Mouse (Mus musculus): ENCODE results near the gene Prr30. TPM values are rescaled to one million over a fixed set of nuclear protein-coding genes. Genes with fewer than 3 reads are reported as not detected.
A peak's percentile ranks its signal among the peaks of the same experiment; 100 is the strongest.
"Not testable (repeated sequence)": the region's sequence is repeated elsewhere in the genome, so short reads cannot be mapped to it uniquely, and the experiment has no call there.

The Prr30 gene
- not detected in 2 replicates for polyA plus RNA-seq (2014; fragmentation: Nextera tagmentation; extraction: Ambion mirVana)

DNA sequence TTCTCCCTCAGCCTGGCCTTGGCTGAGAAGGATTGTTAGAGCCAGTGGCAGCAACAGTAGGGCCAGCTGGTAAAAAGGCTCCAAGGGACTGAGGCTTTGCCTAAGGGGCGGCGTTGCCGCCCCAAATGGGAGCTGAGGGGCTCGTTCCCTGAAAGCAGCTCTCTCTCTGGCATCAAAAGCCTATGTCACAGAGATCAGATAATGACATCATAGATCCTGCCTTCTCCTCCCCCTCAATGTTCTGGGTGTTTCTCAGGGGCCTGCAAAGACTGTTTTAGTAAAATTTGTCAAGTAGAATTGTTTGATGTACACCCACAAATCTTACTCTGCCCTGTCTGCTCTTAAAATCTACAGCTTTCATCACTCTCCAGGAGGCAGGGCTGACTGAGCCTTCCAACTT, at the start of gene Prr30:
Gene Prr30 (minus strand): TSS at position 101 of the 400 bp plus-strand sequence.
- Histone ChIP-seq H3K27me3 (replicated peaks; ENCODE audit: control insufficient read depth, insufficient read depth, low read length) (no peaks in the 10 kb centered on the region), H3K9me3 (replicated peaks; ENCODE audit: control insufficient read depth, low read length) (no peaks in the 10 kb centered on the region), H3K4me1 (ENCODE audit: control insufficient read depth, insufficient read depth, low read length) (no peaks in the 10 kb centered on the region), H3K27ac (ENCODE audit: low read depth, low read length) (no peak within 1 kb of the TSS), H3K4me3 (ENCODE audit: low read depth, low read length) (no peak within 1 kb of the TSS), H3K4me2 (ENCODE audit: low read length) (no peak within 1 kb of the TSS), H3K36me3 (ENCODE audit: control insufficient read depth, insufficient read depth, low read length) (no peaks in the 10 kb centered on the region), H3K9ac (ENCODE audit: low read length) (no peak within 1 kb of the TSS)
- no peak for ATAC-seq
- DNase-seq (ENCODE audit: low spot score): no peak
- 56% methylated on average over 4 of the region's 4 CpGs for WGBS

DNA sequence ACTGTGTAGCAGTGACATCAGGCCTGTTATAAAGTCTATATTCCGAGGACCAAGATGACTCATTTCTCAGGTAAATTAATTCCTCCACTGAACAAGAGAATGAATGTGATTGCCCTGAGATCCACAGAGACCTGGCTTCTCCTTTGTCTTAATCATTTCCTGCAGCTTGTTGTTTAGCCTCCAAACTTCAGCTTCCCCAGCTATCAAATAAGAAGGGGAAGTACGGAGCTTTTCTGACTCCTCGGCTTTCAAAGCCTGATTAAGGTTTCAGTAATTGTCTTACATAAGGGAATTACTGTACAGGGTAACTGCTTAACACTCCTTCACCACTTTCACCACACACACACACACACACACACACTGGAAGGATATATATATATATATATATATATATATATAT, 46.7 kb upstream of the Prr30 start:
- no peak overlapping the region for H3K9ac ChIP-seq (ENCODE audit: low read length)
- H3K36me3 ChIP-seq (ENCODE audit: control insufficient read depth, insufficient read depth, low read length): no peaks in the 10 kb centered on the region
- 88% methylated on average over 3 of the region's 3 CpGs for WGBS
- DNase-seq (ENCODE audit: low spot score) (no peak), ATAC-seq (no peak)
- no peaks in the 10 kb centered on the region for H3K9me3 ChIP-seq (replicated peaks; ENCODE audit: control insufficient read depth, low read length)
- no peaks in the 10 kb centered on the region for H3K4me1 ChIP-seq (ENCODE audit: control insufficient read depth, insufficient read depth, low read length)
- no peaks in the 10 kb centered on the region for H3K27me3 ChIP-seq (replicated peaks; ENCODE audit: control insufficient read depth, insufficient read depth, low read length)
- no peak overlapping the region for H3K4me2 ChIP-seq (ENCODE audit: low read length)
- H3K4me3 ChIP-seq (ENCODE audit: low read depth, low read length): no peak overlapping the region
- H3K27ac ChIP-seq (ENCODE audit: low read depth, low read length): no peak overlapping the region

DNA sequence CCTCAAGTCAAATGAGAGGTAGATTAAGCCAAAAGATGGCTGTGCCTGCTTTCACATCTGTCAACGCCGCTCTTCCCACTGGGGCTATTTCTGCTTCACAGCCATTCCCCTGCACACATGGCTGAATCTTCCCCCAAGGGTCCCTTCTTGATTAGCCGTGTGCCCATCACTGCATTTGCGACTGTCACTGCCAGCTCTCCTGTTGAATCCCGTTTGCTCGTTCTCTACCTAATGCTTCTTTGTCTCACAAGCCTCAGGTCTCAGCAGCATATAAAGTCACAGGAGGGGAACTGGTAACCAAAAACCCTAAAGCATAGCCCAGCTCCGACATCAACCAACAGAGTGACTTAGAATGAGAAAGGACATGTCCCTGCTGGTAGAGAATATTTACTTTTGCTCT, 45.6 kb upstream of the Prr30 start:
- no peak for ATAC-seq
- no peaks in the 10 kb centered on the region for H3K4me1 ChIP-seq (ENCODE audit: control insufficient read depth, insufficient read depth, low read length)
- H3K9me3 ChIP-seq (replicated peaks; ENCODE audit: control insufficient read depth, low read length): no peaks in the 10 kb centered on the region
- no peaks in the 10 kb centered on the region for H3K36me3 ChIP-seq (ENCODE audit: control insufficient read depth, insufficient read depth, low read length)
- H3K27ac ChIP-seq (ENCODE audit: low read depth, low read length): no peak overlapping the region
- H3K4me2 ChIP-seq (ENCODE audit: low read length): no peak overlapping the region
- no peaks in the 10 kb centered on the region for H3K27me3 ChIP-seq (replicated peaks; ENCODE audit: control insufficient read depth, insufficient read depth, low read length)
- H3K9ac ChIP-seq (ENCODE audit: low read length): no peak overlapping the region
- DNase-seq (ENCODE audit: low spot score): no peak
- no peak overlapping the region for H3K4me3 ChIP-seq (ENCODE audit: low read depth, low read length)
- 71% methylated on average over 7 of the region's 7 CpGs for WGBS

DNA sequence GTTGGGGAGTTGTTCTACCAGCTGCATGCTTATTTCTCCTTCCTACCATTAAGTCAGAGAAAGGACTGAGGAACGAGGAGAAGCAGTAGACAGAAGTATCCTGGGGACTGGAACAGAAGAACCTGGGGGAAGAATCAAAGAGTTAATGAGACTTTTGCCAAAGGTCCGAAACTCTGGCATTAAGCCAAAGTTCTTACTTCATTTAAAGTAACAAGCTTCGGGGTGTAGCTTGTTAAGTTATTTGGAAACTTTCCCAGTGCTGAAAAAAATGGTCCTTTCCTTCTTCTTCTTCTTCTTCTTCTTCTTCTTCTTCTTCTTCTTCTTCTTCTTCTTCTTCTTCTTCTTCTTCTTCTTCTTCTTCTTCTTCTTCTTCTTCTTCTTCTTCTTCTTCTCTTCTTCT, 44.3 kb upstream of the Prr30 start:
- not testable (repeated sequence) for H3K4me3 ChIP-seq (ENCODE audit: low read depth, low read length); H3K9me3 ChIP-seq (replicated peaks; ENCODE audit: control insufficient read depth, low read length); DNase-seq (ENCODE audit: low spot score); H3K27ac ChIP-seq (ENCODE audit: low read depth, low read length); ATAC-seq; H3K4me2 ChIP-seq (ENCODE audit: low read length); H3K36me3 ChIP-seq (ENCODE audit: control insufficient read depth, insufficient read depth, low read length); H3K9ac ChIP-seq (ENCODE audit: low read length); H3K27me3 ChIP-seq (replicated peaks; ENCODE audit: control insufficient read depth, insufficient read depth, low read length); H3K4me1 ChIP-seq (ENCODE audit: control insufficient read depth, insufficient read depth, low read length)
- 38% methylated on average over 3 of the region's 3 CpGs for WGBS

DNA sequence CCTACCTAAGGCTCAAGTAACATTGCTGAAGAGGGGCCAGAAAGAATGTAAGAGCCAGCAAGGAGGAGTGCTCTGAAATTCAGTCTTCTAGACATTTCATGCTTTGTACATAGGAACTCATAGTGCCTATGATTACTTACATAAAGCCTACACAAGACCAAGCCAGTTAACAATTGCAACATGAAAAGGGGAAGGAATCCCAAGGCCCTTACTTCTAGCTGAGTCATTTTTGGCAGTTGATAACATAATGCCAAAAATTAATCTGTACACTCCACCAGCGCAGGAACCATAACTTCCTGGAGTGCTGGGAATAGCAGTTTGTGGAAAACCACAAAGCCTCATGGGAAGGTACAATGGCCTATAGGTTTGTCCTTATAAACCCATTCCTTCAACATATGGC, 37.8 kb upstream of the Prr30 start:
- no peaks in the 10 kb centered on the region for H3K9me3 ChIP-seq (replicated peaks; ENCODE audit: control insufficient read depth, low read length)
- WGBS: 94% methylated on average over 1 of the region's 1 CpGs
- H3K36me3 ChIP-seq (ENCODE audit: control insufficient read depth, insufficient read depth, low read length): no peaks in the 10 kb centered on the region
- no peaks in the 10 kb centered on the region for H3K4me1 ChIP-seq (ENCODE audit: control insufficient read depth, insufficient read depth, low read length)
- H3K9ac ChIP-seq (ENCODE audit: low read length): no peak overlapping the region
- H3K27ac ChIP-seq (ENCODE audit: low read depth, low read length): no peak overlapping the region
- no peak overlapping the region for H3K4me3 ChIP-seq (ENCODE audit: low read depth, low read length)
- H3K27me3 ChIP-seq (replicated peaks; ENCODE audit: control insufficient read depth, insufficient read depth, low read length): no peaks in the 10 kb centered on the region
- DNase-seq (ENCODE audit: low spot score) (no peak), ATAC-seq (no peak)
- H3K4me2 ChIP-seq (ENCODE audit: low read length): no peak overlapping the region

DNA sequence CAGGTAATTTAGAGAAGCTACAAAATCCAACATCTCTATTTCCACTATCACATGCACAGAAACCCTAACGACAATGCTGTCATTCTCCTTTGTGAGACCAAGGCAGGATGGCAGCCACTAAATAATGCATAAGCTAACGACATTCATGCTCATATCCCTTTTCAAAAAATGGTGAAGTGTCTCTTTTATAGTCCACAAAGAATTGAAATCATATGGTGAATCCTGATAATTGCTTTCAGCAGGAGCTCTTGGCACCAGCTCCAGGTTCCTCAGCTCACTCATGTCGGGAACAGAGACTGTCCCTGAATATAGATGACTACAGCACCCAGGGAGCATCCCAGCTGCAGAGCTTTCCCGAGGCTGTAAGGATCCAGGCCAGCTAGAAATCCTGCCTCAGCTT, 28.9 kb upstream of the Prr30 start:
- Histone ChIP-seq H3K36me3 (ENCODE audit: control insufficient read depth, insufficient read depth, low read length) (no peaks in the 10 kb centered on the region), H3K4me3 (ENCODE audit: low read depth, low read length) (no peak overlapping the region), H3K9ac (ENCODE audit: low read length) (no peak overlapping the region), H3K27ac (ENCODE audit: low read depth, low read length) (no peak overlapping the region), H3K4me2 (ENCODE audit: low read length) (no peak overlapping the region), H3K4me1 (ENCODE audit: control insufficient read depth, insufficient read depth, low read length) (no peaks in the 10 kb centered on the region), H3K9me3 (replicated peaks; ENCODE audit: control insufficient read depth, low read length) (no peaks in the 10 kb centered on the region), H3K27me3 (replicated peaks; ENCODE audit: control insufficient read depth, insufficient read depth, low read length) (no peaks in the 10 kb centered on the region)
- peak; percentile 68 for DNase-seq (ENCODE audit: low spot score)
- peak; percentile 83 for ATAC-seq
- 30% methylated on average over 4 of the region's 4 CpGs for WGBS

DNA sequence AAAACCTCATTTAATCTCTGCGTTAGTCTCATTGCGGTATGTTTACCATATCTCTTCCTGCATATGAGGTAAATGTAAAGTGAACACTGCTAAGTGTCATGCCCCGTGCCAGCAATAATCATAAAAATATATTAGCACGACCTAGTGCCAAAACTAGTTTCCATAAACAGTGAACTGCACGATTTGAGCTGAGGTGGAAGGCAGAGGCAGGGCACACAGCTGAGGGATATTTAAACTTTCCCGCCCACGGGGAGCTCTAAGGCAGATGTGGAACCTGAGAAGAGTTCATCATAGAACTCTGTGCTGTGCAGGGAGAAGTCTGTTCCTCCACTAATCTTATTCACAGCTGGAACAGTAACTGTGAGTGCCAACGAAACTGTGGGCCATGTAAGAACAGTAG, 22.2 kb upstream of the Prr30 start:
- no peak for DNase-seq (ENCODE audit: low spot score)
- H3K27me3 ChIP-seq (replicated peaks; ENCODE audit: control insufficient read depth, insufficient read depth, low read length): no peaks in the 10 kb centered on the region
- no peaks in the 10 kb centered on the region for H3K9me3 ChIP-seq (replicated peaks; ENCODE audit: control insufficient read depth, low read length)
- H3K4me1 ChIP-seq (ENCODE audit: control insufficient read depth, insufficient read depth, low read length): no peaks in the 10 kb centered on the region
- no peak overlapping the region for H3K9ac ChIP-seq (ENCODE audit: low read length)
- H3K4me3 ChIP-seq (ENCODE audit: low read depth, low read length): no peak overlapping the region
- no peak overlapping the region for H3K27ac ChIP-seq (ENCODE audit: low read depth, low read length)
- 88% methylated on average over 8 of the region's 8 CpGs for WGBS
- no peak overlapping the region for H3K4me2 ChIP-seq (ENCODE audit: low read length)
- H3K36me3 ChIP-seq (ENCODE audit: control insufficient read depth, insufficient read depth, low read length): no peaks in the 10 kb centered on the region
- no peak for ATAC-seq

DNA sequence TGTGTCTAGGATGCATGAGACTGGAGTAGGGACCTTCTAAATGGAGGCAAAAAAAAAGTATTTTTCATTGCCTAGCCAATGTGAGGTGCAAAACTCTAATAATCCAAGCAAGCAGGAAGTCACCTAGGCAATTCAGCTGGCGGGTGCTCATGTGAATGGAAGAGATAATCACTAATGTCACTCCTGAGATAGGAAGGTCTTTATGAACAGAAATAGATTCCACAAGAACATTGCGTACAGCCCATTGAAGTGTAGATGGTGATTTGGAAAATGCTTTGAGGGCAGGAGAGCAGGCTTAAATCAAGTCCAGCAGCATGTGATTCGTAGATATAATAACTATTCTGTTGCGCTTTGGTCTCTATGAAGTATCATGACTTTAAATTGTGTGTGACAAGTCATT, 27.9 kb downstream of the Prr30 start:
- Histone ChIP-seq H3K27ac (ENCODE audit: low read depth, low read length) (no peak overlapping the region), H3K27me3 (replicated peaks; ENCODE audit: control insufficient read depth, insufficient read depth, low read length) (no peaks in the 10 kb centered on the region), H3K9ac (ENCODE audit: low read length) (no peak overlapping the region), H3K4me3 (ENCODE audit: low read depth, low read length) (no peak overlapping the region), H3K9me3 (replicated peaks; ENCODE audit: control insufficient read depth, low read length) (no peaks in the 10 kb centered on the region), H3K36me3 (ENCODE audit: control insufficient read depth, insufficient read depth, low read length) (no peaks in the 10 kb centered on the region), H3K4me2 (ENCODE audit: low read length) (no peak overlapping the region), H3K4me1 (ENCODE audit: control insufficient read depth, insufficient read depth, low read length) (no peaks in the 10 kb centered on the region)
- 93% methylated on average over 4 of the region's 4 CpGs for WGBS
- no peak for DNase-seq (ENCODE audit: low spot score)
- ATAC-seq: no peak
